Mouse (Mus musculus): ENCODE results near the gene Il2rg. TPM values are rescaled to one million over a fixed set of nuclear protein-coding genes. Genes with fewer than 3 reads are reported as not detected.

Il2rg gene
- total RNA-seq (2023; ENCODE audit: inconsistent age) = 552 to 577 TPM (median 561 TPM) in 4 replicates

DNA sequence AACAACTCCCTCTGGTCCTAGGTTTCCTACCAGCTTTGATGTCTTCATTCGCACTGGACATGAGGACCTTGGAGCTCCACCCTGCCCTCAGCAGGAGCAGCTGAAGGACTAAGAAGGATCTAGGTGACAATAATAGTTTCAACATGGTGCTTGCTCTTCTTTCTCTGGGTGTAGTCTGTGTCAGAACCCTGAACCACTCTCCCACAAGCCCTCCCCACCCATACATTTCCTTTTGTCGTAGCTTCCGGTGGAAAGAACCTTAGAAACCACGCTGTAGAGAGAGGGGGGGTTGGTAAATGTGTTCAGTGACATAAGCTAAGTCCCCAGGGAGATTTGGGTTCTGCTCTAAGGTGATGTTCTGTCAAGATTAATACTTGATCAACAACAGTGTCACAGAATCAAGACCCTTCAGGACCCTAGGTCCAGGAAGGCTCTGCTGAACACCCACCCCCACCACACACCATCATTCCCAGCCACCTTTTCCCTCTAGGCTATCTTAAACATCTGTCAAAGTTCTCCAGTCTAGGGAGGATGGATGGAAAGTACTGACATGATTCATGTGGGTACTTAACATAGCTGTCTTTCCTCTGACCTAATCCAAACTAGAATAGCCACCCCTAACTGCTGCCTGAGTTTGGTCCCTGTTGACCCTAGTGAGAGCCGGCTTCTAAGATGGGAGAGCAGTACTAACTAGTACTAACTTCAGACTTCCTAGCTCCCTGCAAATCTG lies at the start of gene Il2rg:
Gene Il2rg (minus strand): TSS at position 231 of the 730 bp plus-strand sequence.

GRCm38 (mm10) chrX:101299055-101299454 lies 31.0 kb upstream of the Il2rg start, which contains the start of gene Nlgn3:
Gene Nlgn3 (plus strand): TSS chrX:101299168.

DNA sequence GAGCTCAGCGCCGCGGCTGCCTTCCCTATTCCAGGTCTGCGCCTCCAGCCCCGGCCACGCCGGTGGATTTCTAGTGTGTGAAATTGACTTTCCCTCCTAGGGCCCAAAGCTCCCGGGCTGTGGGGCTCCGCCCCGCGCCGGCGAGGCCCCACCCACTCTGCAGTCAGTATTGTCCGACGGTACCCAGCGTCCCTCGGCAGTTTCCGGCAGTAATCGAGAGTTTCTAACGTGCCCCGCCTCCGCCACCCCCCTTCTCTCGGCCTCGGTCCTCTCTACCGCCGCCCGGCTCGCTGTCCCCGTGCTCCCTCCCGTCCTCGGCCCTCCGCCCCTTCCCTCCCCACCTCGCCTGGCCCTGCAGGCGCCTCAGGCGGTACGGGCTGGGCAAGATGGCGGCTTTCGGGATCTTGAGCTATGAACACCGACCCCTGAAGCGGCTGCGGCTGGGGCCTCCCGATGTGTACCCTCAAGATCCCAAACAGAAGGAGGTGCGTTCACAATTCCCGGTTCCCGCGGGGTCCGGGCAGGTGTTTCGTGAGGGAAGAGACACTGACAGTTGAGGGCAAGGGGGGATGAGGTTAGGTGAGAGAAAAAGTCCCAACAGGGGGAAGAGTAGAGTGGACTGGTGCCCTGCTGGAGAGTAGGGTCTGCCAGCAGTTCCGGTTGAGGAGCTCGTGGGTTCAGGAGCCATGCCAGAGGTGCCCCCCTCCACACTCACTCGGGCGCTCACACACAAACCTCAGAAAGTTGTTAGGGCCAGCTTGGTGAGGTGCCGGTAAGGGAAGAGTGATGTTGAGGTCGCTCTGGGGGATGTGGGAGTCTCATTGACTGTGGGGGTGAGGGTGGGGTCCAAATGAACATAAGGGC lies 6.1 kb upstream of the Il2rg start, which contains the start of gene Med12:
Gene Med12 (plus strand): TSS at position 156 of the 864 bp plus-strand sequence.

DNA sequence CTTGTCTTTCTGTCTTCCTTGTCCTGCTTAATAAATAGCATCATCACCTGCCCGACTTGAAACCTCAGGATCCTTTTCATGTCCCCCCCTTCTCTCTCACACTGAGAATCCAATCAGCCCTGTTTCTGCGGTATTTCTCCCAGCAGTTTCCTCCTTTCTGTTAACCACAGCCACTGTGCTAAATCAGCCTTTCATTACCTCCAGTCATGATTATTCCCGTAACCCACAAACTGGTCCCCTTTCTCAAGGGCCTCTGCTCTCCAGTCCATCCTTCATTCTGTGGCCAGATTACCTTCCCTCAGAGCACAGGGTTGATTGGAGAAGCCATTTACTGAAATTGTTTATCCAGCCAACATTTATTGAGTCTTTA lies 685 bp upstream of the Il2rg start, which contains the start of gene Gm20489:
Gene Gm20489 (minus strand): TSS at position 269 of the 370 bp plus-strand sequence.

DNA sequence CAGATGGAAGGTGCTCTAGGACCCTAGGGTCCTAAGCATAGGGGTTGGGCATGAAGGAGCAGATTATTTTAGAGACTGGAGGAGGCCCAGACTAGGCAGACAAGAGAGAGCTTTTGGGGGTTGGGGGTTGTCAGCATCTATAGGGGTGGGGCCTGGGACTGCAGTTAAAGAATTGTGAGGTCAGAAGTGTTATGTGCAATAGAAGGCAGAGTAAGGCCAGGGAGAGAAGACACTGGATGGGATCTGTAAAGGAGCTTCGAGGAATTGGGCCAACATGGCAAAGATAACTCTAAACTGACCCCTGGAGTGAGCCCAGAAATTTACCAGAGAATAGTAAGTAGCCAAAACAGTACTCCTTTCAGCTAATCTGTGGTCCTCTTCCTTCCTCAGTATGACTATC lies 4.2 kb downstream of the Il2rg start, which contains the start of gene Gm614:
Gene Gm614 (minus strand): TSS at position 101 of the 400 bp plus-strand sequence.

GRCm38 (mm10) chrX:101253952-101254729 lies 13.9 kb downstream of the Il2rg start, which contains the start of gene Foxo4:
Gene Foxo4 (plus strand): TSS chrX:101254528.

GRCm38 (mm10) chrX:101221834-101222795 lies 45.9 kb downstream of the Il2rg start, which contains the start of gene Snx12:
Gene Snx12 (minus strand): TSS chrX:101222563.

Other genes starting within 250 kb of the Il2rg start
- not detected in 4 replicates for gene Tex11, start 208.6 kb downstream of the Il2rg start, total RNA-seq (2023; ENCODE audit: inconsistent age)
- gene Slc7a3, start 182.2 kb downstream of the Il2rg start, total RNA-seq (2023; ENCODE audit: inconsistent age) = 0.19 to 0.72 TPM (median 0.51 TPM) in 3 of 4 replicates, not detected in the other
- 37.2 to 52.2 TPM (median 44.4 TPM) in 4 replicates for gene Snx12, start 45.7 kb downstream of the Il2rg start, total RNA-seq (2023; ENCODE audit: inconsistent age)
- gene Foxo4, start 13.7 kb downstream of the Il2rg start, total RNA-seq (2023; ENCODE audit: inconsistent age) = 32.6 to 38.5 TPM (median 36.8 TPM) in 4 replicates
- 39.4 to 62.3 TPM (median 56.6 TPM) in 4 replicates for gene Gm614, start 4.3 kb downstream of the Il2rg start, total RNA-seq (2023; ENCODE audit: inconsistent age)
- not detected in 4 replicates for gene Gm20489, start 768 bp upstream of the Il2rg start, total RNA-seq (2023; ENCODE audit: inconsistent age)
- 153 to 180 TPM (median 164 TPM) in 4 replicates for gene Med12, start 5.8 kb upstream of the Il2rg start, total RNA-seq (2023; ENCODE audit: inconsistent age)
- 0.15 to 0.80 TPM (median 0.38 TPM) in 4 replicates for gene Nlgn3, start 30.9 kb upstream of the Il2rg start, total RNA-seq (2023; ENCODE audit: inconsistent age)
- gene Gjb1, start 108.1 kb upstream of the Il2rg start, total RNA-seq (2023; ENCODE audit: inconsistent age) = not detected in 4 replicates
- gene Zmym3, start 152.6 kb upstream of the Il2rg start, total RNA-seq (2023; ENCODE audit: inconsistent age) = 34.0 to 38.6 TPM (median 36.4 TPM) in 4 replicates
- 196 to 212 TPM (median 205 TPM) in 4 replicates for gene Nono, start 161.1 kb upstream of the Il2rg start, total RNA-seq (2023; ENCODE audit: inconsistent age)
- gene Itgb1bp2, start 180.8 kb upstream of the Il2rg start, total RNA-seq (2023; ENCODE audit: inconsistent age) = 0.75 to 2.2 TPM (median 1.6 TPM) in 4 replicates

Measured in B cell, adult (primary cell).